Mouse (Mus musculus) cerebral cortex, adult 2 months (tissue): ENCODE results near the gene Lce1g.

Source experiments
- WGBS: fragments of 180-500 bp; shearing (Covaris S2); methylation state at CpG from one replicate; pipeline ENCODE4 v1.1.7; 2018; 5-methylcytosine and 5-hydroxymethylcytosine counted together

The Lce1g gene

DNA sequence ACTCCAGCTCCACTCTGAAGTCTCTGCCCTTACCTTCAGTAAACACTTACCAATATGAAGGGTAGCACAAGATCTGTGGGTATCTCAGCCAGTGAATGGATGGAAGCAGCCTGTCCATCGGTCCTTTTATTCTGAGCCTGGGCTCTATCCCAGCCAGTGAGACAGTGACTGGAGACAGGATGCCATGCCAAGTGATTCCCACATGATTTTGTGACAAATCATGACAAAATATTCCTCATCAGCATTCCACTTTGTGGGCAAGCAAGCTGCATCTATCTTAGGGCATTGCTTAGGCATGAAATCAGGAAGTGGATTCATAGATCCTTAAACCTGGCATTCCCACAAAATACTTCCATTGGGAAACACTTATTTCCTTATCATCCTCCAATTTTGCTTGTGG lies at the start of gene Lce1g:
Gene Lce1g (minus strand): TSS at position 101 of the 400 bp plus-strand sequence.
- 79% methylated on average over 1 of the region's 1 CpGs for WGBS

- WGBS: 94% methylated on average over 1 of the region's 1 CpGs
Observed at GRCm38 (mm10) chr3:92790414-92790813, 38.3 kb upstream of the Lce1g start, which contains the start of gene Lce1j. Lce1j (minus strand) TSS chr3:92790514.

- 82% methylated on average over 1 of the region's 1 CpGs for WGBS
Observed at GRCm38 (mm10) chr3:92778799-92779198, 26.7 kb upstream of the Lce1g start, which contains the start of gene Lce1i. Lce1i (minus strand) TSS chr3:92778899.

DNA sequence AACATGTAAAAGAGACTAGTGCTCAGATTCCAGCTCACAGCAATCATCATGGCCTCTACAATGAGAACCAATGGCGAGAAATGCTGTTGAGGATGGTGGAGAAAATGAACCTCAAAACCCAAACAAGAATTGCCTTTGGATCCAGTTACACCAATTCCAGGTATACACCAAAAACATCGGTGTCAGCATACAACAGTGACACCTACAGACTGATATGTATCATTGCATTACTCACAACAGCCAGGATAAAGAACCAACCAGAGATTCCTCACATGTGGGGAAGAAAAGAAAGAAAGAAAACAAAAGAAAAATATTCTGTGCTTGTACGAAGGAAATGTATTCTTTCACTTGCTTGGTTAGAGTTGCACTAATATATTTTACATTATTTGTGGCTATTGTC lies 19.4 kb upstream of the Lce1g start:
- 27% methylated on average over 3 of the region's 3 CpGs for WGBS

DNA sequence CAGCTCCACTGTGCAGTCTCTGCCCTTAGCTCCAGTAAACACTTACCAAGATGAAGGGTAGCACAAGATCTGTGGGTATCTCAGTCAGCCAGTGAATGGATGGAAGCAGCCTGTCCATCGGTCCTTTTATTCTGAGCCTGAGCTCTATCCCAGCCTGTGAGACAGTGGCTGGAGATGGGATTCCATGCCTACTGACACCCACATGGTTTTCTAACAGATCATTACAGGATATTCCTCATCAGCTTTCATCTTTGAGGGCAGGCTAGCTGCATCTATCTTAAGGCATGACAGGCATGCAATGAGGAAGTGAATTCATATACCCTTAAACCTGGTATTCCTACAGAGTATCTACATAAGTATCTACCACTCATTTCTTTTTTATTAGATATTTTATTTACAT lies 12.8 kb upstream of the Lce1g start, which contains the start of gene Lce1h:
Gene Lce1h (minus strand): TSS at position 101 of the 400 bp plus-strand sequence.
- WGBS: 97% methylated on average over 1 of the region's 1 CpGs

DNA sequence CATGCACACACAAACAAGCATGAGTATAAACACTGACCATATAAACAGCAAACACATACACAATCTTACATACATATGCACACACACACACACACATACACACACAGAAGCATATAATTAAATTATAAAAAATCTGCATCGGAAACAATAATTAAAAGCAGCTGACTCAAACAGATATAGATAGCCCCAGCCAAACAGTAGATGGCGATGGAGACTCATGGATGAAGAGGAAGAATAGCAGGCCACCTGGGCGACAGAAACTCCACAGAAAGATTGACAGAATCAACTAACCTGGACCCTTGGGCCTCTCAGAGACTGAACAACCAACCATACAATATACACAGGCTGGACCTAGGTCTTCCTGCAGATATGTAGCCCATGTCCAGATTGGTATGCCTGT lies 1.1 kb upstream of the Lce1g start:
- 43% methylated on average over 3 of the region's 3 CpGs for WGBS

- 75% methylated on average over 1 of the region's 1 CpGs for WGBS
Observed at GRCm38 (mm10) chr3:92738996-92739395, 13.1 kb downstream of the Lce1g start, which contains the start of gene Gm38119. Gm38119 (minus strand) TSS chr3:92739096.

GRCm38 (mm10) chr3:92722631-92723030 lies 29.5 kb downstream of the Lce1g start:
- 91% methylated on average over 5 of the region's 5 CpGs for WGBS

DNA sequence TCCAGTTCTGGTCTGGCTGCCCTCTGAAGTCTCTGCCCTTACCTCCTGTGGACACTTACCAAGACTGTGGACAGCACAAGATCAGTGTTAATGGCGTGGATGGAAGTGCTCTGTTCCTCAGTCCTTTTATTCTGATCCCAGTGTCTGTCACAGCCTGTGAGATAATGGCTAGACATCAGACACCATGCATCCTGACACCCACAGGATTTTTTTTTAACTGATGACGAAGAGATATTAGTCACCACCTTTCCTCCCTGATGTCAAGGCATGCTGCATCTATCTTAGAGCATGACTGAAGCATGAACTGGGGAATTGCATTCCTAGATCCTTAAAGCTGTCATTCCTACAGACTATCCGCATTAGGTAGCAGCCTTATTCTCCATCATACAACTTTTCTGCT lies 31.9 kb downstream of the Lce1g start, which contains the start of gene Lce1f:
Gene Lce1f (minus strand): TSS at position 101 of the 400 bp plus-strand sequence.
- 71% methylated on average over 3 of the region's 3 CpGs for WGBS

- WGBS: 87% methylated on average over 2 of the region's 2 CpGs
Observed at GRCm38 (mm10) chr3:92708974-92709373, 43.2 kb downstream of the Lce1g start, which contains the start of gene Lce1e. Lce1e (minus strand) TSS chr3:92709074.
